Mouse (Mus musculus) layer of hippocampus, adult 8-10 months (tissue): Measurements from ENCODE around the gene Rcc1. TPM values are rescaled to one million over a fixed set of nuclear protein-coding genes. Genes with fewer than 3 reads are reported as not detected.
"Not testable (repeated sequence)": the region's sequence is repeated elsewhere in the genome, so short reads cannot be mapped to it uniquely, and the experiment has no call there.

Experiments
- DNase-seq, 2 experiments: peaks; one replicate each; pipeline ENCODE4 v3.0.0; 2022; ENCODE audit warnings: low spot score in 2 of 2
- total RNA-seq, 4 experiments: library from RNA; stranded (reverse); gene quantifications; 2 replicates each; pipeline ENCODE4 v1.2.4; 2022

The Rcc1 gene
- total RNA-seq, 4 experiments from 2014 or later = 10.0 to 12.4 (median 11.0) TPM

DNA sequence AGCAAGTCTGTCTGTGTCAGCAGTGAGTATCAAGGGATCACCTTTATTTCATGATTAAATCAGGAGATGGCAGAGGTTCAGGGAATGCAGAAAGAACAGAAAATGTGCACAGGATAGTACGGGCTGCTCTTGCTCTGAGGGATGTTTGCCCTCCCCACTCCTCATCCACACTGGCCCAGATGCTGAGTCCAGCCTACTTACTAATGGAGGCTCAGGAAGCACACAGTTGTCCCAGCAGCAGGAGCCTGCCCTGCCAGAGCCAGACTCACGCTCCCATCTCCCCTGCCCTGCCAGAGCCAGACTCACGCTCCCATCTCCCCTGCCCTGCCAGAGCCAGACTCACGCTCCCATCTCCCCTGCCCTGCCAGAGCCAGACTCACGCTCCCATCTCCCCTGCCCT is 64.6 kb downstream of the Rcc1 start:
- DNase-seq = not testable (repeated sequence)

Other genes starting within 250 kb of the Rcc1 start
- 10 to 100 TPM in 3 of 4 experiments, 1 to 10 TPM in 1; 9.2 to 13.4 (median 11.9) TPM for gene Oprd1, start 209.1 kb downstream of the Rcc1 start, total RNA-seq
- gene Ythdf2, start 141.3 kb downstream of the Rcc1 start, total RNA-seq = 10 to 100 TPM; 45.4 to 48.3 (median 46.8) TPM
- 10 to 100 TPM; 23.9 to 25.1 (median 24.5) TPM for gene Gmeb1, start 92.0 kb downstream of the Rcc1 start, total RNA-seq
- 10 to 100 TPM; 20.6 to 27.9 (median 24.9) TPM for gene Taf12, start 79.2 kb downstream of the Rcc1 start, total RNA-seq
- gene Rab42, start 50.2 kb downstream of the Rcc1 start, total RNA-seq = 1 to 10 TPM; 1.4 to 2.8 (median 1.9) TPM
- 10 to 100 TPM; 21.9 to 27.1 (median 24.0) TPM for gene Trnau1ap, start 24.1 kb downstream of the Rcc1 start, total RNA-seq
- 10 to 100 TPM in 3 of 4 experiments, 1 to 10 TPM in 1; 9.0 to 14.0 (median 12.6) TPM for gene Phactr4, start 68.9 kb upstream of the Rcc1 start, total RNA-seq
- 10 to 100 TPM in 1 of 4 experiments, 1 to 10 TPM in 3; 8.3 to 10.3 (median 9.2) TPM for gene Med18, start 110.3 kb upstream of the Rcc1 start, total RNA-seq
- 10 to 100 TPM; 13.1 to 14.5 (median 14.4) TPM for gene Sesn2, start 156.9 kb upstream of the Rcc1 start, total RNA-seq
- gene Atpif1, start 180.1 kb upstream of the Rcc1 start, total RNA-seq = 100 to 1,000 TPM; 313 to 407 (median 357) TPM
- gene Dnajc8, start 181.9 kb upstream of the Rcc1 start, total RNA-seq = 100 to 1,000 TPM in 2 of 4 experiments, 10 to 100 TPM in 2; 88.8 to 104 (median 94.6) TPM
- 1 to 10 TPM; 1.1 to 3.8 (median 2.5) TPM for gene Ptafr, start 210.5 kb upstream of the Rcc1 start, total RNA-seq